Mouse (Mus musculus) MEL (cell line): ENCODE data around the gene Pakap. TPM values are rescaled to one million over a fixed set of nuclear protein-coding genes. Genes with fewer than 3 reads are reported as not detected.

Experiments used
- DNase-seq: peaks from one replicate; pipeline ENCODE4 v3.0.0; 2011; ENCODE audit warnings: low read depth, low spot score
- H3K27ac ChIP-seq: 2 replicates; pipeline ENCODE4 v1.5.1; 2012; ENCODE audit warnings: low read depth, mild to moderate bottlenecking, control low read depth, low read length, moderate library complexity; ENCODE audit not compliant: control insufficient read depth
- H3K27me3 ChIP-seq, 2 experiments: fragments of 150-350 bp in 1 of 2; sonication (generic) in 1 of 2; 2 replicates each; pipeline ENCODE4 v1.6.1; 2012; ENCODE audit warnings: low read length in 2 of 2, mild to moderate bottlenecking in 2 of 2, improper control_type of control experiment in 1 of 2, moderate library complexity in 1 of 2; ENCODE audit not compliant: insufficient read depth in 2 of 2, control insufficient read depth in 1 of 2
- H3K36me3 ChIP-seq, 2 experiments: 2 replicates each; pipeline ENCODE4 v1.6.1; 2012 to 2014; ENCODE audit warnings: low read length in 2 of 2, improper control_type of control experiment in 1 of 2, inconsistent platforms in 1 of 2, mild to moderate bottlenecking in 1 of 2; ENCODE audit not compliant: insufficient read depth in 2 of 2, control insufficient read depth in 1 of 2
- H3K4me1 ChIP-seq, 2 experiments: fragments of 150-350 bp in 1 of 2; sonication (generic) in 1 of 2; 2 replicates each; pipeline ENCODE4 v1.6.1; 2012; ENCODE audit warnings: low read length in 2 of 2, improper control_type of control experiment in 1 of 2, mild to moderate bottlenecking in 1 of 2; ENCODE audit not compliant: insufficient read depth in 2 of 2, control insufficient read depth in 1 of 2
- H3K4me3 ChIP-seq, 2 experiments: fragments of 150-350 bp in 1 of 2; sonication (generic) in 1 of 2; 2 replicates each; pipeline ENCODE4 v1.5.1; 2012; ENCODE audit warnings: low read depth in 2 of 2, low read length in 2 of 2, mild to moderate bottlenecking in 2 of 2, moderate library complexity in 2 of 2, control low read depth in 1 of 2, improper control_type of control experiment in 1 of 2; ENCODE audit not compliant: control insufficient read depth in 1 of 2, insufficient read depth in 1 of 2
- H3K79me2 ChIP-seq: 2 replicates; pipeline ENCODE4 v1.6.1; 2012; ENCODE audit warnings: mild to moderate bottlenecking, low read length, moderate library complexity; ENCODE audit not compliant: control insufficient read depth, poor library complexity, insufficient read depth
- H3K9ac ChIP-seq: 2 replicates; pipeline ENCODE4 v1.6.1; 2012; ENCODE audit warnings: low read depth, mild to moderate bottlenecking, control low read depth, low read length, moderate library complexity; ENCODE audit not compliant: control insufficient read depth, poor library complexity, severe bottlenecking
- H3K9me3 ChIP-seq: fragments of 150-350 bp; sonication (generic); replicated peaks from 2 replicates; pipeline ENCODE4 v1.6.1; 2012; ENCODE audit warnings: mild to moderate bottlenecking, low read length, improper control_type of control experiment, moderate library complexity; ENCODE audit not compliant: insufficient read depth
- CHD1 ChIP-seq: IDR thresholded peaks from 2 replicates; pipeline ENCODE4 v1.6.1; 2012; ENCODE audit warnings: low read depth, mild to moderate bottlenecking, inconsistent platforms, low read length, improper control_type of control experiment
- CTCF ChIP-seq, 3 experiments: IDR thresholded peaks in 2 of 3; conservative IDR thresholded peaks in 1 of 3; 2 replicates each; pipeline ENCODE4 v1.5.1; 2011 to 2012; ENCODE audit warnings: low read length in 3 of 3, low read depth in 2 of 3, mild to moderate bottlenecking in 2 of 3, improper control_type of control experiment in 1 of 3, inconsistent platforms in 1 of 3, mixed read lengths in 1 of 3, moderate library complexity in 1 of 3; ENCODE audit not compliant: control insufficient read depth in 1 of 3, insufficient read depth in 1 of 3, poor library complexity in 1 of 3, severe bottlenecking in 1 of 3
- ELF1 ChIP-seq: IDR thresholded peaks from 2 replicates; pipeline ENCODE4 v1.6.1; 2014; ENCODE audit warnings: low read depth, mild to moderate bottlenecking, inconsistent platforms, low read length, improper control_type of control experiment, moderate library complexity
- EP300 ChIP-seq, 2 experiments: IDR thresholded peaks; 2 replicates each; pipeline ENCODE4 v1.6.1; 2011; ENCODE audit warnings: improper control_type of control experiment in 2 of 2, low read length in 2 of 2, low read depth in 1 of 2, mild to moderate bottlenecking in 1 of 2
- GABPA ChIP-seq: IDR thresholded peaks from 2 replicates; pipeline ENCODE4 v1.6.1; 2012; ENCODE audit warnings: low read depth, mild to moderate bottlenecking, inconsistent platforms, low read length, improper control_type of control experiment, moderate library complexity
- GATA1 ChIP-seq: IDR thresholded peaks from 2 replicates; pipeline ENCODE4 v1.6.1; 2011; ENCODE audit warnings: low read depth, low read length, improper control_type of control experiment
- HCFC1 ChIP-seq: IDR thresholded peaks from 2 replicates; pipeline ENCODE4 v1.6.1; 2012; ENCODE audit warnings: low read depth, mild to moderate bottlenecking, inconsistent platforms, low read length, improper control_type of control experiment, moderate library complexity
- JUND ChIP-seq: IDR thresholded peaks from 2 replicates; pipeline ENCODE4 v1.6.1; 2011; ENCODE audit warnings: low read depth, mild to moderate bottlenecking, improper control_type of control experiment, low read length
- MAFK ChIP-seq: IDR thresholded peaks from 2 replicates; pipeline ENCODE4 v1.6.1; 2011; ENCODE audit warnings: low read depth, mild to moderate bottlenecking, low read length, improper control_type of control experiment, borderline replicate concordance
- MAX ChIP-seq: IDR thresholded peaks from 2 replicates; pipeline ENCODE4 v1.6.1; 2011; ENCODE audit warnings: low read length, improper control_type of control experiment
- MEF2A ChIP-seq: IDR thresholded peaks from 2 replicates; pipeline ENCODE4 v1.6.1; 2014; ENCODE audit warnings: low read depth, mild to moderate bottlenecking, inconsistent platforms, low read length, improper control_type of control experiment; ENCODE audit not compliant: poor library complexity, insufficient replicate concordance, severe bottlenecking; ENCODE audit errors: extremely low read depth
- MYB ChIP-seq: IDR thresholded peaks from 2 replicates; pipeline ENCODE4 v1.6.1; 2011; ENCODE audit warnings: mild to moderate bottlenecking, low read depth, low read length, improper control_type of control experiment
- NELFE ChIP-seq: IDR thresholded peaks from 2 replicates; pipeline ENCODE4 v1.6.1; 2011; ENCODE audit warnings: low read depth, low read length, improper control_type of control experiment
- NRF1 ChIP-seq: IDR thresholded peaks from 2 replicates; pipeline ENCODE4 v1.6.1; 2014; ENCODE audit warnings: low read depth, mild to moderate bottlenecking, inconsistent platforms, low read length, improper control_type of control experiment, moderate library complexity; ENCODE audit not compliant: poor library complexity, insufficient read depth, severe bottlenecking
- POLR2A ChIP-seq, 2 experiments: IDR thresholded peaks; 2 replicates each; pipeline ENCODE4 v1.6.1; 2011 to 2012; ENCODE audit warnings: low read length in 2 of 2, mild to moderate bottlenecking in 2 of 2, control low read depth in 1 of 2, improper control_type of control experiment in 1 of 2, low read depth in 1 of 2, moderate library complexity in 1 of 2; ENCODE audit not compliant: control insufficient read depth in 1 of 2, insufficient read depth in 1 of 2, poor library complexity in 1 of 2
- POLR2AphosphoS5 ChIP-seq: IDR thresholded peaks from 2 replicates; pipeline ENCODE4 v1.6.1; 2012; ENCODE audit warnings: low read depth, borderline replicate concordance, mild to moderate bottlenecking, inconsistent platforms, low read length, moderate library complexity, mixed read lengths
- RAD21 ChIP-seq: IDR thresholded peaks from 2 replicates; pipeline ENCODE4 v1.6.1; 2011; ENCODE audit warnings: mild to moderate bottlenecking, low read depth, low read length, improper control_type of control experiment
- SMC3 ChIP-seq: IDR thresholded peaks from 2 replicates; pipeline ENCODE4 v1.6.1; 2011; ENCODE audit warnings: low read depth, low read length, improper control_type of control experiment
- TBP ChIP-seq: IDR thresholded peaks from 2 replicates; pipeline ENCODE4 v1.8.0; 2011; ENCODE audit warnings: low read depth, low read length, improper control_type of control experiment
- TCF12 ChIP-seq: IDR thresholded peaks from 2 replicates; pipeline ENCODE4 v1.6.1; 2014; ENCODE audit warnings: low read depth, mild to moderate bottlenecking, inconsistent platforms, low read length, improper control_type of control experiment, moderate library complexity
- ZC3H11A ChIP-seq: IDR thresholded peaks from 2 replicates; pipeline ENCODE4 v1.6.1; 2012; ENCODE audit warnings: low read depth, mild to moderate bottlenecking, inconsistent platforms, low read length, improper control_type of control experiment
- ZMIZ1 ChIP-seq: IDR thresholded peaks from 2 replicates; pipeline ENCODE4 v1.6.1; 2012; ENCODE audit warnings: low read depth, mild to moderate bottlenecking, inconsistent platforms, low read length, improper control_type of control experiment, moderate library complexity
- ZNF384 ChIP-seq: IDR thresholded peaks from 2 replicates; pipeline ENCODE4 v1.6.1; 2012; ENCODE audit warnings: low read depth, mild to moderate bottlenecking, inconsistent platforms, low read length, improper control_type of control experiment
- polyA plus RNA-seq, 2 experiments: library from polyadenylated mRNA; stranded (reverse) in 1 of 2; unstranded in 1 of 2; fragments of >175 nt in 1 of 2; fragments of >200 nt in 1 of 2; gene quantifications; 2 replicates each; pipeline versions ENCODE4 v1.2.1 to v1.2.4; 2012; ENCODE audit warnings: low replicate concordance in 2 of 2, low read depth in 1 of 2; ENCODE audit not compliant: insufficient read length in 2 of 2, insufficient read depth in 1 of 2, missing spikeins in 1 of 2
- total RNA-seq: library from RNA; depleted of rRNA; stranded (reverse); fragments of 300-350 nt; gene quantifications from 2 replicates; pipeline ENCODE4 v1.2.3, GENCODE M21; 2012

The Pakap gene
- total and polyA plus RNA-seq, 3 experiments: not detected

DNA sequence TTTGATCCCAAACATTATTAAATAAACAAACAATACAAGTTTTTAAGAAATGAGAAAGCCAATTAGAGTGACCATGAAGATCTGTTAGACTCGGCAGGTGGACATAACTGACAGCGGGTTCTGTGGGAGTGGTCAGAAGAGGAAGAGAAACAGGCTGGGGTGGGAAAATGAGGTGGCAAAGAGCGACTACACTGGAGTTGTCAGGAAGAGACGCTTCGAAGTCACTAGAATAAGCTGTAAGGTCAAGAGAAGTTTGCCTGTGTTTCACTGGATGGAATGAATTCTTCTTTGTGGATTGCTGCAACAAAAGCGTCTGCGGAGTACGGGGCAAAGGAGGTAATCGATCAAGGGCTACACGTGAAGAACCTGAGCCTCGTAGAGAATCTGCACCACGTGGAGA is 109.9 kb downstream of the Pakap start:
- Histone ChIP-seq H3K4me1 (no peaks in the 10 kb centered on the region), H3K79me2 (no peaks in the 10 kb centered on the region), H3K9me3 (no peaks in the 10 kb centered on the region), H3K27me3 (peaks cover 0 to 5% of the 10 kb centered on the region in 2 experiments; a peak in 1 of 4 replicates), H3K9ac (no peak overlapping the region)
- DNase-seq: no peak
- TF ChIP-seq NRF1: no peak
- no peak for TF ChIP-seq TBP
- no peak for TF ChIP-seq JUND
- no peak for TF ChIP-seq TCF12
- no peak for TF ChIP-seq HCFC1
- TF ChIP-seq MEF2A: no peak
- no peak for TF ChIP-seq GABPA
- TF ChIP-seq RAD21: no peak
- TF ChIP-seq GATA1: no peak
- TF ChIP-seq POLR2A (IDR thresholded peaks at IDR 0.05; ENCODE audit: control insufficient read depth in 1 of 2, insufficient read depth in 1 of 2, low read depth in 1 of 2, low read length in 2 of 2, poor library complexity in 1 of 2): no peak
- no peak for TF ChIP-seq EP300 (IDR thresholded peaks at IDR 0.05; ENCODE audit: low read depth in 1 of 2, low read length in 2 of 2)
- no peak for TF ChIP-seq ZMIZ1
- TF ChIP-seq MYB: no peak
- no peak for TF ChIP-seq ZC3H11A
- TF ChIP-seq NELFE: no peak
- no peak for TF ChIP-seq CTCF (IDR thresholded peaks at IDR 0.05 in 2 of 3, conservative IDR thresholded peaks at IDR 0.05 in 1 of 3; ENCODE audit: control insufficient read depth in 1 of 3, insufficient read depth in 1 of 3, low read depth in 2 of 3, low read length in 3 of 3, poor library complexity in 1 of 3, severe bottlenecking in 1 of 3)
- TF ChIP-seq MAFK: no peak
- no peak for TF ChIP-seq ZNF384
- TF ChIP-seq, all 39 proteins: peak for 0
- no peak overlapping the region for H3K4me3 ChIP-seq
- no peaks in the 10 kb centered on the region for H3K36me3 ChIP-seq
- H3K27ac ChIP-seq: no peak overlapping the region

DNA sequence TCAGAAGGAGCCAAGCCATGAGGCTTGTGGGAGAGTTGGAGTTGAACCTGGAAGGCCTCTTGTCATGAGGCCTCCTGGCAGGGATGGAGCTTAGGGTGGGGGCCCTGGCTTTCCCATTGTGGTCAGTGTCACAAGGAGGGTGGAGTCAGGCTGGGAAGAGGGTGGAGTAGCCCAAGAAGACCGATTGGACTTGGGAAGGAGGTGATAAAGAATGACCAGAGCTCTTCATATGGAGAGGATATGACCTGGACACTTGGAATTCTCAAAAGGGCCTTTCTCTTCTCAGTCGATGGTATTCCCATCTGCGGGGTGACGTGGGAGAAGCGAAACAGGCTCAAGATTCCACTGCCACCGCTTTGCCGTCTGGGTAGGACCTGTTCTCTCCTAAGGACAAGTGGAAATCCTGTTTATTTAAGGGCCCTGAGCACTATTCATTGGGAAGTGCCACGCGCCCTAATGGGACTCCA is 111.0 kb downstream of the Pakap start:
- H3K27me3 ChIP-seq: peaks cover 0 to 5% of the 10 kb centered on the region in 2 experiments; a peak in 1 of 4 replicates
- no peak overlapping the region for H3K4me3 ChIP-seq
- H3K9ac ChIP-seq: no peak overlapping the region
- H3K79me2 ChIP-seq: no peaks in the 10 kb centered on the region
- H3K36me3 ChIP-seq: no peaks in the 10 kb centered on the region
- DNase-seq: no peak
- no peak overlapping the region for H3K27ac ChIP-seq
- H3K9me3 ChIP-seq: no peaks in the 10 kb centered on the region
- no peaks in the 10 kb centered on the region for H3K4me1 ChIP-seq
- TF ChIP-seq POLR2AphosphoS5: no peak
- TF ChIP-seq HCFC1: no peak
- no peak for TF ChIP-seq CHD1
- TF ChIP-seq SMC3: no peak
- no peak for TF ChIP-seq NELFE
- no peak for TF ChIP-seq TCF12
- no peak for TF ChIP-seq MAX
- no peak for TF ChIP-seq CTCF (IDR thresholded peaks at IDR 0.05 in 2 of 3, conservative IDR thresholded peaks at IDR 0.05 in 1 of 3; ENCODE audit: control insufficient read depth in 1 of 3, insufficient read depth in 1 of 3, low read depth in 2 of 3, low read length in 3 of 3, poor library complexity in 1 of 3, severe bottlenecking in 1 of 3)
- no peak for TF ChIP-seq ELF1
